Mouse (Mus musculus): ENCODE data around the gene Ubxn2a. TPM values are rescaled to one million over a fixed set of nuclear protein-coding genes. Genes with fewer than 3 reads are reported as not detected.

Gene Ubxn2a
- not detected in 2 replicates for polyA plus RNA-seq (2012; ENCODE audit: insufficient read depth, insufficient read length, low replicate concordance, missing spikeins)

DNA sequence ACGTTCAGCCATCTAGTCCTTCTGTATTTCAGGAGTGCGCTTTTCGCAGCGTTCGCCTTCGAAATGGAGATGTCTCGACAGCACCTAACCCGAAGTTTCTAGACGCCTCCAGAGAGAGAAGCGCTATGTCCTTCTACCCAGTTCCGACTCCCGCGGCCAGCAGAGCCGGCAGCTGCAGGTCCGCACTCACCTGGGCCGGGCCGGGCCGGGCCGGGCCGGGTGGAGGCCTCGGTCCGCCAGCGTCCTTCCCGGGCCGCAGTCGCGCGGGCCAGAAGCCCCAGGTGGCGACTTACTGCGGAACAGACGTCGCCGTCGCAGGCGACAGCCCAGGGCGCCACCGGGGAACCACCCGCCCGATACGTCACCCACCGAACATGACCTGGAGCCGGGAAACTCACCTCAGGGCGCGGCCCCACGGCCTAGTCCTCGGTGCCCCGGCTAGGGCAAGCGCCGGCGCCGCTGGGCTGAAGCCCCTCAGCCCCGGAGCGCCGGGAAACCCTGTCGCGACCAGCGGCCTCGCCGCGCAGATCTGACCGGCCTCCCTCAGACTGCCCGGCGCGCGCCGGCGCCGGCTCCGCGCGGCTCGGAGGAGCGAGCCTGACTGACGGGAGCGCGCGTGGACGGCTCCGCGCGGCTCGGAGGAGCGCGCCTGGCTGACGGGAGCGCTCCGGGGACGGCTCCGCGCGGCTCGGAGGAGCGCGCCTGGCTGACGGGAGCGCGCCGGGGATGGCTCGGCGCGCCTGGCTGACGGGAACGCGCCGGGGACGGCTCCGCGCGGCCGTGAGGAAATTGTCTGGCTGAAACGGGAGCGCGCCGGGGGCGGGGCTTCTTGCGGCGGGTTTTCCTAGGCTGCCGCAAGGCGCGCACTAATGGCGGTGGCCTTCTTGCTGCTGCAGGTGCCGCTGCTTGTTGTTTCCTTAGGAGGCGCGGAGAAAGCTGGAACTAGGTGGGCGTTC is at the start of gene Ubxn2a:
Gene Ubxn2a, minus strand, starts transcription at position 755 of the 956 bp plus-strand sequence.
- H3K4me1 ChIP-seq (ENCODE audit: control insufficient read depth, insufficient read depth, low read length) = no peaks in the 10 kb centered on the region
- peak within 1 kb of the TSS; percentile 85 for H3K4me3 ChIP-seq (ENCODE audit: insufficient read depth, low read depth, low read length)
- peak; percentile 81; the same call in 1 of the 2 replicates for TF ChIP-seq POLR2A (IDR thresholded peaks at IDR 0.05; ENCODE audit: insufficient read depth, low read depth, low read length)
- no peak for TF ChIP-seq CTCF (IDR thresholded peaks at IDR 0.05; ENCODE audit: insufficient read depth, low read depth, low read length)
- peak within 1 kb of the TSS; percentile 69 for H3K27ac ChIP-seq (ENCODE audit: insufficient read depth, low read depth, low read length)
- WGBS = under 1% methylated on average over 125 of the region's 125 CpGs

DNA sequence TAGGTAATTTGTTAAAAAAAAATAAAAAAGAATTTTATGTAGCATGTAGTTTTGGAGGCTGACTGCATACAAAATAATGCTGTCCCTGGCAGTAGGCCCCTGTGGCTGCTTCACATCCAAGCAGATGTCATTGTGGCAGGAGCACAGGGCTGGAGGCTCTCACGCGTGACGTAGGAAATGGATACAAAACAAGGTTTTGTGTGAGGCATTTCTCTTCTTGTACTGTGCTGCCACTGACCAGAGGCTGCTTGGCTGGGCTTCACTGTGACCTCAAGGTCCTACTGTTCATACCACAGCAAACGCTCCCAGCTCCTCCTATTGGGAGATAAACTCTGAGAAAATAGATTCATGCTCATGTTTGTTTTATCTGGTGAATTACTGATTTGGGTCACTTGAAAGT is 45.7 kb upstream of the Ubxn2a start:
- H3K27ac ChIP-seq (ENCODE audit: insufficient read depth, low read depth, low read length) = no peak overlapping the region
- 77% methylated on average over 4 of the region's 4 CpGs for WGBS

DNA sequence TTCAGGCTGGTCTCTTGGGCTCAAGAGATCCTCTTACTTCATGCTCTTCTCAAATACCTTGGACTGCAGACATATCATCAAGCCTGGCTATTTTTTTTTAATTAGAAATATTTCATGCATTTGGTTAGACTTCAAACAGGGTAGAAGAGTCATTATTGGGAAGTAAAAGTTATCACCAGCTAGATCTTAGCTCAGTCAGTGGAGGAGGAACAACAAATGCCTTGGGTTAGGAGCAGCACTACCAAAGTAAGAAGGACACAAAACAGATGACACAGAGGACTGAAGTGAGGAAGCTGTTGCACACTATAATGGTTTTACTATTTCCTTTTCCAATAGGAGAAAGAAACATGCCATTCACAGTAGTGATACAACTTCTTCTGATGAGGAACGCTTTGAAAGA is 44.8 kb upstream of the Ubxn2a start:
- Histone ChIP-seq H3K4me1 (ENCODE audit: control insufficient read depth, insufficient read depth, low read length) (no peaks in the 10 kb centered on the region), H3K27ac (ENCODE audit: insufficient read depth, low read depth, low read length) (no peak overlapping the region)
- WGBS = 92% methylated on average over 1 of the region's 1 CpGs

More for the DNA sequence above, 45.7 kb upstream of the Ubxn2a start:
- H3K4me1 ChIP-seq (ENCODE audit: control insufficient read depth, insufficient read depth, low read length) = no peaks in the 10 kb centered on the region
- TF ChIP-seq CTCF (IDR thresholded peaks at IDR 0.05; ENCODE audit: insufficient read depth, low read depth, low read length) (no peak), POLR2A (IDR thresholded peaks at IDR 0.05; ENCODE audit: insufficient read depth, low read depth, low read length) (no peak)
- no peak overlapping the region for H3K4me3 ChIP-seq (ENCODE audit: insufficient read depth, low read depth, low read length)

DNA sequence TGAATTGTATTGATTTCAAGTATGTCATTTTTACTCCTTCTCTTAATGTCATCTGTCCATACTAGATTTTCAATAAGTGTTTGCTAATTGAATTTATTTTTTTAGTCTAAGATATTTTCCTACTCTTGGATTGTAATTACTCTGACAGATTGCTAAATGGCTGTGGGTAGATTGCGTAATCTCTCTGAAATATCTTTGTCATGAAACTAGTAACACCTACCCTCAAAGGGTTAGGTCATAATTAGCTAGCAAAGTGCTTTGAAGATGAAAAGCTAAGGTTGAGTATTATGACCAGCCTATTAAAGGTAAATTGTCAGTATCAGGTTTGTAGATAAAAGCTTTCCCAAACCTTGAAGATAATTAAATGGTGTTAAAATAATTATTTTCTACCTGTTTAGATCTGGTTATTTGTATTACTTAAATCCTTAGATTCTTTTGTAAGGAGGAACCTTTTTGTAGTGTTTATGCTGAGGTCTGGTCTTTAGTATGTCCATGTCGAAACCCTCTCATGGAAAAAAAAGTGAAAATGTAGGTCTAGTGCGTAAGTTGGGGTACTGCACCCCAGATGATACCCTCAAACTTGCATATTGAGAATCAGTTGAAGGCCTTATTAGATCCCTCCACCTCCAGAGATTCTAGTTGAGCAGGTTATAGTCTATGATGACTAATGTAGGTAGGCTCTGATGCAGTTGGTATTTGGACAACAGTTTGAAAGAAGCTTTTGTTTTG is 23.5 kb upstream of the Ubxn2a start:
- Histone ChIP-seq H3K4me3 (ENCODE audit: insufficient read depth, low read depth, low read length) (no peak overlapping the region), H3K4me1 (ENCODE audit: control insufficient read depth, insufficient read depth, low read length) (no peaks in the 10 kb centered on the region), H3K27ac (ENCODE audit: insufficient read depth, low read depth, low read length) (no peak overlapping the region)
- WGBS = 88% methylated on average over 3 of the region's 3 CpGs
- no peak for TF ChIP-seq POLR2A (IDR thresholded peaks at IDR 0.05; ENCODE audit: insufficient read depth, low read depth, low read length)
- TF ChIP-seq CTCF (IDR thresholded peaks at IDR 0.05; ENCODE audit: insufficient read depth, low read depth, low read length) = no peak

More for the DNA sequence above, 44.8 kb upstream of the Ubxn2a start:
- no peak overlapping the region for H3K4me3 ChIP-seq (ENCODE audit: insufficient read depth, low read depth, low read length)
- TF ChIP-seq CTCF (IDR thresholded peaks at IDR 0.05; ENCODE audit: insufficient read depth, low read depth, low read length) (no peak), POLR2A (IDR thresholded peaks at IDR 0.05; ENCODE audit: insufficient read depth, low read depth, low read length) (no peak)

DNA sequence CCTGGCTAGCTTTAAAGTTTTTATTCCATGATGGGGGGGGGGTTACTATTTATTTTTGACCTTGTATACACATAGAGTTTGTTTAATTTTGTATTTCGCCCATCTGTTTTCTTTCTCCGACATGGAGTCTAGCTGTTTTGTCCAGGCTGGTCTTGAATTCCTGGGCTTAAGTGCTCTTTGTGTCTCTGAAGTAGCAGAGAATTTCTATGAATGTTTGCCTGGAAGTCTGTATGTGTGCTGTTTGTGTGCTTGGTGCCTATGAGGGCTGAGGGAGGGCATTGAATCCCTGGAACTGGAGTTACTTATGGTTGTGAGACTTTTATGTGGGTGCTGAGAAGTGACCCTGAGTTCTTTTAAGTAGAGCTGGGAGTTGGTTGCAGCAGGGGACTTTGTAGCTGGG is 20.7 kb upstream of the Ubxn2a start:
- no peak overlapping the region for H3K4me3 ChIP-seq (ENCODE audit: insufficient read depth, low read depth, low read length)
- TF ChIP-seq POLR2A (IDR thresholded peaks at IDR 0.05; ENCODE audit: insufficient read depth, low read depth, low read length) = no peak
- TF ChIP-seq CTCF (IDR thresholded peaks at IDR 0.05; ENCODE audit: insufficient read depth, low read depth, low read length) = no peak
- 94% methylated on average over 2 of the region's 2 CpGs for WGBS
- H3K4me1 ChIP-seq (ENCODE audit: control insufficient read depth, insufficient read depth, low read length) = no peaks in the 10 kb centered on the region
- no peak overlapping the region for H3K27ac ChIP-seq (ENCODE audit: insufficient read depth, low read depth, low read length)

DNA sequence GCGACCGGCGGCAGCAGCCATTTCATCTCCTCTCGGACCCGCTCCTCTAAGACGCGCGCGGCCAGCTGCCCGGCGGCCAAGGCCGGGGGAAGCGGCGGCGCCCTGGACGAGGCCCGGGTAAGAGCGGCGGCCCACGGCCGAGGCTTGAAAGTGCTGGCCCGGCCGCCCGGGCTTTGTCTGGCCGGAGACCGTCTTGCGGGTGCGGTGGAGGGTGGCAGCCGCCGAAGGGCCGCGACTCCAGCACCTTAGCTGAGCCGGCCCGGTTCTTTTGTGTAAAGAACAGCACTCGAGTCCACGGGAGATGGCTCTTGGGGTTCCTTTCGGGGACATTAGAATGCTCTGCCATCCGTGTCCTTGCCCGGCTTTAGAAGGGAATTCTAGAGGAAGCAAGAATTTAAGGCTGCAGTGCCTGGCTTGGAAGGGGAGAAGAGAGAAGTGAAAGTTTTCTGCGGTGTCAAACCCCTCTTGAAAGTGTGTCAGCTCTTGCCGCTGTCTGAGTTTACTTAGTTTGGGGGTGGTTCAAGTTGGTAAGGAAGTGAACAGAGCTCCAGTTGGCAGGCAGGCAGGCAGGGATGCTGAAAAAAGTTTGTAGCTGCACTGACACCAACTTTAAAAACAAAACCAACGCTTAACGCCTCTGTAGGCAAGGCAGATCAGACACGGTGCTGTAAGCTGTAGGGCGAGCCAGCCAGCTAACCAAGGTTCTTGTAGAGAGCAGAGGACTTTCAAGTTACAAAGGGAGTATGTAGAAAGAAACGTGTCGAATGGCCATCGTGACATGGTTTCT is 10.5 kb upstream of the Ubxn2a start:
- under 1% methylated on average over 48 of the region's 48 CpGs for WGBS
- Histone ChIP-seq H3K27ac (ENCODE audit: insufficient read depth, low read depth, low read length) (peak overlapping the region; percentile 90), H3K4me1 (ENCODE audit: control insufficient read depth, insufficient read depth, low read length) (peaks cover 5% of the 10 kb centered on the region), H3K4me3 (ENCODE audit: insufficient read depth, low read depth, low read length) (peak overlapping the region; percentile 93)
- no peak for TF ChIP-seq POLR2A (IDR thresholded peaks at IDR 0.05; ENCODE audit: insufficient read depth, low read depth, low read length)
- TF ChIP-seq CTCF (IDR thresholded peaks at IDR 0.05; ENCODE audit: insufficient read depth, low read depth, low read length) = no peak

DNA sequence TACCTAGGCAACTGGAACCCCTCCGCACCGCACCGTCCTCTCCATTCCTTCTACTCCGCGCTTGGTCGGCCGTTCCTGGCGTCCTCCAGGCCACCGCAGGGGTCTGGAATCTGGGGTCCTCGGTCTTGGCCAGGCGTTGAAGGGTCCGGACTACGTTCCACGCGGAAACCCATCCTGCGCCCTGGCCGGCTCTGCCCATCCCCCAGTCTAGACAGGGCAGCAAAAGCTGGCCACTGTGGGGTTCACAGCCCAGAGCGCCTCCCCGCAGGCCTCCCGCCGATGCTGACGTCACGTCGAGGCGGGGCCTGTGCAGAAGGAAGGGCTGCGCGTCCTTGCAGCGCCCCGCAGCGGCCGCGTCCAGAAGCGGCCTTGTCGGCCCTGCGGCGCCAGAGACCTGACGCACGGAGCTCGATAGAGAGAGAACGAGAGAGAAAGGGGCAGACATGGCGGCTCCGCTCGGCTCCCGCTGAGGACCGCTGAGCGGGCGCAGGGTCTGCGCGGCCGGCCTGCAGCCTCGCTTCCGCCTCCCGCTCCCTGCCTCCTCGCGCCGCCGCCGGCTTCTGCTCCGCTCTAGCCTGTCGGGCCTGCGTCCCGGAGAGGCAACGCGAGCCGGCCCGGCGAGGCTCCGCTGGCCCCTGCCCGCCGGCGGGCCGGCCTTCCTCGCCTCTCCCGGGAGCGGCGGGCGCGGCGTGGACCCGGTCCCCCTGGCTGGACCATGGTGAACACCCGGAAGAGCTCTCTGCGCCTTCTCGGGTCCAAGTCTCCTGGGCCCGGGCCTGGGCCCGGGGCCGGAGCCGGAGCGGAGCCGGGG is 9.7 kb upstream of the Ubxn2a start, which contains the start of gene Atad2b:
Gene Atad2b, plus strand, starts transcription at position 360 of the 811 bp plus-strand sequence.
- peak within 1 kb of the TSS; percentile 93 for H3K4me3 ChIP-seq (ENCODE audit: insufficient read depth, low read depth, low read length)
- TF ChIP-seq CTCF (IDR thresholded peaks at IDR 0.05; ENCODE audit: insufficient read depth, low read depth, low read length) = peak; percentile 82
- peak; percentile 95 for TF ChIP-seq POLR2A (IDR thresholded peaks at IDR 0.05; ENCODE audit: insufficient read depth, low read depth, low read length)
- WGBS = under 1% methylated on average over 89 of the region's 89 CpGs
- peaks cover 5% of the 10 kb centered on the region for H3K4me1 ChIP-seq (ENCODE audit: control insufficient read depth, insufficient read depth, low read length)
- H3K27ac ChIP-seq (ENCODE audit: insufficient read depth, low read depth, low read length) = peak within 1 kb of the TSS; percentile 90
